Mouse (Mus musculus): ENCODE data around the gene Ulk3. TPM values are rescaled to one million over a fixed set of nuclear protein-coding genes. Genes with fewer than 3 reads are reported as not detected.

Ulk3 gene
- polyA plus RNA-seq, 1 experiment from 2014 or later = 28.4 TPM

DNA sequence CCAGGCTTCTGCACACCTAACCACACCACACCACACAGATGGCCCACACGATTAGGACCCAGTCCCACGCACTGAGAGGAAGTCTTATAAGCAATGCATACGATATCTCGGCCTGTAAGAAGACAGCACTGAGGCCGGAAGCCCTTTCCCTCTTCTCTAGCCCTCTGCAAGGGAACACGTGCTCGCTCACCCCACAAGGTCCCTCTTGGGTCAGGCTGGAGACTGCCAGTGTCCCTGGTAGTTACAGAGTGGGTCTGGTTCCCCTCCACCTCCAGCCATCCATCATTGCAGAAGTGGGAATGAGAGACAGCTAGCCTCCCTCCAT lies 54.6 kb downstream of the Ulk3 start:
- Histone ChIP-seq H3K4me1 (ENCODE audit: control insufficient read depth, insufficient read depth, low read length) (peaks cover 48% of the 10 kb centered on the region), H3K4me3 (ENCODE audit: low read depth, low read length) (peak overlapping the region; percentile 98), H3K27me3 (ENCODE audit: control insufficient read depth, insufficient read depth, low read length) (no peaks in the 10 kb centered on the region; the same call in 1 of the 2 replicates), H3K4me2 (ENCODE audit: low read depth, low read length) (peak overlapping the region; percentile 98), H3K27ac (ENCODE audit: low read depth, low read length) (no peak overlapping the region), H3K9ac (replicated peaks; ENCODE audit: low read depth, low read length) (peak overlapping the region; percentile 97), H3K9me3 (ENCODE audit: control insufficient read depth, low read length) (no peaks in the 10 kb centered on the region), H3K36me3 (ENCODE audit: control insufficient read depth, insufficient read depth, low read length) (no peaks in the 10 kb centered on the region)
- 65% methylated on average over 7 of the region's 7 CpGs for WGBS
- ATAC-seq (ENCODE audit: low read depth) = no peak

GRCm38 (mm10) chr9:57644442-57644943 lies 55.2 kb downstream of the Ulk3 start:
- Histone ChIP-seq H3K36me3 (ENCODE audit: control insufficient read depth, insufficient read depth, low read length) (no peaks in the 10 kb centered on the region), H3K27ac (ENCODE audit: low read depth, low read length) (peak overlapping the region; percentile 94), H3K27me3 (ENCODE audit: control insufficient read depth, insufficient read depth, low read length) (no peaks in the 10 kb centered on the region; the same call in 1 of the 2 replicates), H3K4me2 (ENCODE audit: low read depth, low read length) (peak overlapping the region; percentile 98), H3K4me1 (ENCODE audit: control insufficient read depth, insufficient read depth, low read length) (peaks cover 41% of the 10 kb centered on the region), H3K4me3 (ENCODE audit: low read depth, low read length) (peak overlapping the region; percentile 98), H3K9ac (replicated peaks; ENCODE audit: low read depth, low read length) (peak overlapping the region; percentile 97), H3K9me3 (ENCODE audit: control insufficient read depth, low read length) (no peaks in the 10 kb centered on the region)
- 0% methylated on average over 18 of the region's 18 CpGs for WGBS
- peak; percentile 9; the same call in 1 of the 2 replicates for ATAC-seq (ENCODE audit: low read depth)

DNA sequence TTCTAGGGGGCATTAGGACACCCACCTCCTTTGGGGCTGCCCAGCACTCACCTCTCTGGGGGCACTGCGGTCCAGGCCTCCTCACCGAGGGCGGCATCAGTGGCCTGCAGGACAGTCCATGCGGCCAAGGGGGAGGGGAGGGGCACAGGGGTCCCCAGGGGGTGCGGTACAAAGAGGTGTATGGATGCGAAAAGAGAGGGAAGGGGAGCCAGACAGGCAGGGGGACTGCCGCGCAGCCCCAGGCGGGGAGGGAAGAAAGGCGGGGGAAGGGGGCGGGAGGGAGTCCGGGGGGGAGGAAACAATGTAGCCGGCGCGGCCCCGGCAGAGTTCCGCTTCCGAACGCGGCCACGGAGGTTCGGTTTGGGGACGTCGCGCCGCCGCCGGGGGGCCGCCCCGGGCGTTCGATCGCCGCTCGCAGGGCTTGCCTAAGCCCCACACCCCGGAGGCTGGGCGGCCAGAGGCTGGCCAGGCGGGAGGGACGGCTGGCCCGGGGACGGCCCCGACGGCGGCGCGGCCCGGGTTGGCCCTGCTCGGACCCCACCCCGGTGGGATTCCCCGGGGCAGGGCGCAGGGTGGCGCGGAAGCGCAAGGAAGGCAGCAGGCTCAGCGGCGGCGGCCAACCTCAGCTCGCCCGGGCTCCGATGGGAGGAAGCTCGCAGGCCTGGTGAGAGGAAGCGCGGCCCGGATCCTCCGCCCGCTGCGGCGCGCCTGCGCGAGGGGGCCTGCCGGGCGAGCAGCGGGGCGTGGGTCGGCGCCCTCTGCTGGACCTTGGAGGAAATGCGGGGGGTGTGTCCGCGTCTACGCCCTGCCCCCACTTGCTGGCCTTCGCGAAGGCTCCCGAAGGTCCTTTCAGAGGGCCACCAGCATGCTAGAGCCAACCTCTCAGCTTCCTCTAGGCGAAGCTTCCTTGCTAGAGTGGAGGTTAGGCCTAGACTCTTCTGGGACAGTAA lies 56.0 kb downstream of the Ulk3 start:
- peak; percentile 87 for ATAC-seq (ENCODE audit: low read depth)
- Histone ChIP-seq H3K9ac (replicated peaks; ENCODE audit: low read depth, low read length) (peak overlapping the region; percentile 97), H3K4me1 (ENCODE audit: control insufficient read depth, insufficient read depth, low read length) (peaks cover 34% of the 10 kb centered on the region), H3K27ac (ENCODE audit: low read depth, low read length) (peak overlapping the region; percentile 94), H3K36me3 (ENCODE audit: control insufficient read depth, insufficient read depth, low read length) (no peaks in the 10 kb centered on the region), H3K4me2 (ENCODE audit: low read depth, low read length) (peak overlapping the region; percentile 98), H3K4me3 (ENCODE audit: low read depth, low read length) (peak overlapping the region; percentile 98), H3K27me3 (ENCODE audit: control insufficient read depth, insufficient read depth, low read length) (no peaks in the 10 kb centered on the region; the same call in 1 of the 2 replicates), H3K9me3 (ENCODE audit: control insufficient read depth, low read length) (no peaks in the 10 kb centered on the region)
- WGBS = under 1% methylated on average over 74 of the region's 85 CpGs

Other genes with a start within 250 kb of the Ulk3 start
- 20.3 and 21.7 TPM in 2 replicates for gene Ppcdc, start 149.3 kb upstream of the Ulk3 start, polyA plus RNA-seq (2014; fragmentation: Nextera tagmentation; extraction: Ambion mirVana)
- 61.3 and 73.7 TPM in 2 replicates for gene Scamp5, start 121.4 kb upstream of the Ulk3 start, polyA plus RNA-seq (2014; fragmentation: Nextera tagmentation; extraction: Ambion mirVana)
- gene Rpp25, start 85.4 kb upstream of the Ulk3 start, polyA plus RNA-seq (2014; fragmentation: Nextera tagmentation; extraction: Ambion mirVana) = 21.5 and 25.8 TPM in 2 replicates
- gene Cox5a, start 68.2 kb upstream of the Ulk3 start, polyA plus RNA-seq (2014; fragmentation: Nextera tagmentation; extraction: Ambion mirVana) = 936 and 1,022 TPM in 2 replicates
- gene Fam219b, start 51.9 kb upstream of the Ulk3 start, polyA plus RNA-seq (2014; fragmentation: Nextera tagmentation; extraction: Ambion mirVana) = 23.7 and 24.0 TPM in 2 replicates
- gene Mpi, start 36.7 kb upstream of the Ulk3 start, polyA plus RNA-seq (2014; fragmentation: Nextera tagmentation; extraction: Ambion mirVana) = 60.7 and 62.1 TPM in 2 replicates
- gene Scamp2, start 28.5 kb upstream of the Ulk3 start, polyA plus RNA-seq (2014; fragmentation: Nextera tagmentation; extraction: Ambion mirVana) = 46.1 and 48.9 TPM in 2 replicates
- gene Cplx3, start 16.8 kb downstream of the Ulk3 start, polyA plus RNA-seq (2014; fragmentation: Nextera tagmentation; extraction: Ambion mirVana) = 0.13 TPM in 1 of 2 replicates, not detected in the other
- not detected in 2 replicates for gene Lman1l, start 31.3 kb downstream of the Ulk3 start, polyA plus RNA-seq (2014; fragmentation: Nextera tagmentation; extraction: Ambion mirVana)
- gene Csk, start 64.2 kb downstream of the Ulk3 start, polyA plus RNA-seq (2014; fragmentation: Nextera tagmentation; extraction: Ambion mirVana) = 33.4 and 46.2 TPM in 2 replicates
- not detected in 2 replicates for gene Cyp1a2, start 94.3 kb downstream of the Ulk3 start, polyA plus RNA-seq (2014; fragmentation: Nextera tagmentation; extraction: Ambion mirVana)
- gene Cyp1a1, start 98.5 kb downstream of the Ulk3 start, polyA plus RNA-seq (2014; fragmentation: Nextera tagmentation; extraction: Ambion mirVana) = 0.09 and 0.13 TPM in 2 replicates
- gene Edc3, start 119.1 kb downstream of the Ulk3 start, polyA plus RNA-seq (2014; fragmentation: Nextera tagmentation; extraction: Ambion mirVana) = 21.9 and 26.3 TPM in 2 replicates
- gene Clk3, start 176.4 kb downstream of the Ulk3 start, polyA plus RNA-seq (2014; fragmentation: Nextera tagmentation; extraction: Ambion mirVana) = 58.5 and 64.6 TPM in 2 replicates
- gene Arid3b, start 247.3 kb downstream of the Ulk3 start, polyA plus RNA-seq (2014; fragmentation: Nextera tagmentation; extraction: Ambion mirVana) = 6.3 and 7.3 TPM in 2 replicates

Data from neural tube, embryonic 14.5 days (tissue).